Mouse (Mus musculus) G1E (cell line): ENCODE data around the gene Fxyd7.

Experiments
- CTCF ChIP-seq: IDR thresholded peaks from 2 replicates; pipeline ENCODE4 v1.5.1; 2012; ENCODE audit warnings: low read depth, low read length, inconsistent platforms, mixed read lengths
- POLR2AphosphoS5 ChIP-seq: IDR thresholded peaks from 2 replicates; pipeline ENCODE4 v1.6.1; 2012; ENCODE audit warnings: low read depth, low read length, inconsistent platforms; ENCODE audit not compliant: insufficient replicate concordance

GRCm38 (mm10) chr7:31037675-31038074 lies 13.6 kb downstream of the Fxyd7 start:
- TF ChIP-seq CTCF, result no peak
- no peak for TF ChIP-seq POLR2AphosphoS5
